Mouse (Mus musculus): ENCODE data around the gene Olfr653.

GRCm38 (mm10) chr7:104580846-104581245 lies 3.7 kb downstream of the Olfr653 start:
- TF ChIP-seq CTCF (IDR thresholded peaks at IDR 0.05; ENCODE audit: insufficient read depth, low read length): no peak
- TF ChIP-seq POLR2A (IDR thresholded peaks at IDR 0.05; ENCODE audit: borderline replicate concordance, extremely low read depth, low read depth, low read length): no peak
